Mouse (Mus musculus): ENCODE results near the gene Rbms3.

Gene Rbms3

DNA sequence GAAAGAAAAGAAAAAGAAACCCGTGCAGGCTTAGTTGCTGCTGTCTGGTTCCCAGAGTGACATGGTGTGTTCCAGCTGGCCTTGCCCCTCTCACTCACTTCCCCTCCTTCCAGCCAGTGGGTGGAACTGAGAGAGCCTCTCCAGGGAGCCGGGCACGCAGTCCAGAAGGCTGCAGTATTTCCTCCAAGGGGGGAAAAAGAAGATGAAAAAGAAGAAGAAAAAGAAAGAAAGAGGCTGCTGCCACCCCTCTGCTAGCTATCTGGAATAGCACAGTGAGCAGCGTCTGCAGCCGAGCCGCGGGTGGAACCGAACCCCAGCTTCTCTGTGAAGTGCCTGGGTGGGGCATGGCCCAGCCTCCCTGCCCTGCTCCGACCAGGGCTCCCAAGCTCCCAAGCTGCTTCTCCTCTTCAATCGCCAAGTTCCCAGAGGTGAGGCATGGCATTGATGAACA, 377.3 kb downstream of the Rbms3 start:
- DNase-seq (ENCODE audit: low read depth, low spot score), result peak; percentile 10

DNA sequence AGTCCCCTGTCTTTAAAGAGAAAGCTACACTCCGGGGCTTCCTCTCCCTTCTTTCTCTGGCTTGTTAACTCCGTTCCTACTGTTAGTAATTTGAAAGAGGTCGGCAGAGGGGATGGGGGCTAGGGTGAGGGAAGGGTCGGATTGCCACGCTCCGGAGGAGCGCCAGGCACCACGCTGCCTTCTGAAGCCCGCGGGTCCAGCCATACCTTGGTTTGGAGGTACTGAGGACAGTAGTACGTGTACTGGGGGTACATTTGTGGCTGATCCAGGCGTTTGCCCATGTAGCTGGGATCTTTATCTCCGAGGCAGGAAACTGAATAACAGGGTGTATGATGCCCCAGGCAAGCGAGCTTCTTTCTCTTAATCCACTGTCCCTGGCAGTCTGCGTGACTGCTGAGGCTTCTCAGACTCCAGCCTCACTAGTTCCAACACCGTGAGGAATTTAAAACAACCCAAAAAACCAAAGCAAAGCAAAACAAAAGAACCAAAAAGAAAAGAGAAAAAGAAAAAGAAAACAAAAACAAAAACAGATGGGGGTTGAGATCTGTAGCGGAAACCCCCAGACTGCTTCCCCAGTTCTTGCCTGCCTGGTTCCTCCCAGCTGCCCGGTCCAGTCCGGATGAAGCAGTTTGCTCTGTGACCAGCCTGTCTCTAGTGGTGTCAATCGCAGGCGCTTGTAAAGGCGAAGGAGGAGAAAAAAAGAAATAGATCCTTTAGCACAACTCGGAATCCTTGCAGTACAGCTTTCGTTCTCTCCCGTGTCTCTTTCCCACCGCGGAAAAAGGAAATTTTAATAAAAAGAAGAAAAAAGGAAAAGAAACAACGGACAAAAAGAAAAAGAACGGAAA, 378.0 kb downstream of the Rbms3 start:
- peak; percentile 17 for DNase-seq (ENCODE audit: low read depth, low spot score)

- DNase-seq (ENCODE audit: low read depth, low spot score), result no peak
Observed at GRCm38 (mm10) chr9:117250831-117251165, 378.9 kb downstream of the Rbms3 start.

DNA sequence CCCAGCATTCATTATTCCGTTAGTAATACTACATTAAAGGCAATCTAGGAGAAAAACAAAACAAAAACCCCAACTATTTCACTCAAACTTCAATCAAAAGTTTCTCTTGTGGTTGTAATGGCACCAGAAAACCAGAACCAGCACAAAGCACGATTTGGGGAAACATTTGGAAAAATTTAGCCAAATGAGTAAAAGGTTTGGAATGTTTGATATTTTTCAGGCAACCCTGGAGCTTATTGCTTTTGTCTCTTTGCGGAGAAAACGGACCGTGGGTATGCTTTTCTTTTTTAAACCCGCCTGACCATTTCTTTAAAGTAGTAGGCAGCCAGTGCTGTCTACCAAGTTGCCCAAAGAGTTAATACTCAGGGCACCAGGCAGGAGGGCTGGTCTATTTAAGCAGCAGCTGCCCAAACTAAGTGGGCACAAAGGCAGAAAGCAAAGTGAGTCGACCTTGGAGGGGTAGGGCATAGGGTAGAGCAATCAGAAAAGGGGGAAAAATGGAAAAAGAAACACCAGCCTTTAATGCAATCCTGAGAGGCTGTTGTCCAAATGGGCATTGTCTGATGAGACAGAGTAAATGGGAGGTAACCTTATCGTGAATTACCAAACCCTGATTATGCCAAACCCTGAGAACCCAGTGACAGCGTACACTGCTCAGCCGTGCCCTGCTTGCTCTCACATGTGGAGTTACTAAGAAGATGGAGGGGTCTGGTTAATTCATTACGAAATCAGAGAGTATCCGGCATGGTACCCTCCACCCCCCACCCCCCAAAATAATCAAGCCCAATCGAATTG, 379.5 kb downstream of the Rbms3 start:
- no peak for DNase-seq (ENCODE audit: low read depth, low spot score)

GRCm38 (mm10) chr9:117247311-117247980, 382.3 kb downstream of the Rbms3 start:
- no peak for DNase-seq (ENCODE audit: low read depth, low spot score)

DNA sequence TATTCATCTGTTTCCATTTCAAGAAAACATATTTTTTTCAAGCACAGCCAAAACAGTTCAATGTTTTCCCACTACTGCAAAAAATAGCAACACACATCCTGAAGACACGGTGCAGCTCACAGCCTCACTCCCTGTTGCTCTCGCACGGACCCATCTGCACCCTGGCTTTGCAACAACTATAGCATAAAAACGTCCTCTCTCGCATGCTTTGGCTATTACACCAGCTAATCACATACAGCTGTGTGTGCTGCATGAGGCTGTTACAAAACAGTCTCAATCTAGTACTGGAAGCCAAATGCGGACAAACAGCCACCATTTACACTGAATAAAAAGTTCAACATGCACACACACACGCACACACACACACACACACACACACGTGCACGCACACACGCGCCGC, 383.5 kb downstream of the Rbms3 start:
- DNase-seq (ENCODE audit: low read depth, low spot score), result no peak

- no peak for DNase-seq (ENCODE audit: low read depth, low spot score)
Observed at GRCm38 (mm10) chr9:117243365-117243764, 386.3 kb downstream of the Rbms3 start.

DNA sequence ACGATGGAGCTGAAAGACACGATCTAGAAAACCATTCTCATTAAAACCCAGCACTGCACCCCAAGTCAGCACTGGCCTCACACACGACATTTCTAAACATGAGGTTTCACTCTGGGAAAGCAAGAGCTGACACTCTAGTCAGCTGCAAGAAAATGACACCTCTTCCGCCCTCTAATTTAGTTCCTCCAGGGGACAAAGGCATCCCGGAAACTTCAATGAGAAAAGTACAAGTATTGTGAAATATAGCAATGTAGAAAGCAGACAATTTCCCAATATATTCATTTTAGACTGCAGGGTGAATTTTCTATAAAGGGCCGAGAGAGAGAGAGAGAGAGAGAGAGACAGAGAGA, 395.0 kb downstream of the Rbms3 start:
- DNase-seq (ENCODE audit: low read depth, low spot score), result no peak

DNA sequence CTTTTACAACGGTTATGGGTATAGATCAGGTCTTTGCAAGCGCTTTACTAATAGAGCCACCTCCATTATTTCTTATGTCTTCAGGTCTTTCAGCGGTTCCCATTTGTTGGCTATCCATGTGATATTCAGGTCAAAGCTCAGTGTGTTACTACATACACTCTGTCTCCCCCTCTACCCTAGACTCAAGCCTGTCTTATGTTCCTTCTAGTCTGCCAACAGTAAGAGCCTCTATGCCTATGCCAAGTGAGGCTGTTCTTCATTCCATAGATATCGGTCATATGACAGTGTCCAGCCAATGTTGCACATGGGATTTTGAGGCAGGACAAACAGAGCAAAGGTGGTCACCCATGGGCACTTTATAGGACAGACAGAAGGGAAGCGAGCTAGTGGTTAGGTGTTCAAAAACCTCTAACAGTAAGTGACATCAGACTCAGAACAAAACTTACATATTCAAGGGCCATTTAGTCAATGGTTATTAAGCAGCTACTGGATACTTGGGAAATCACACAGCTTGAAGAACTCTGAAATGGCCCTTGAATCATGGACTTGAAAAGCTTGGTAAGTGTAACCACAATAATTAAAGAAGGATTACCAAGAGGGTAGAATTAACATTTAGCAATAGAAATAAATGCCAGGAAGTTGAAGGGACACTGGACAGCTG, 395.5 kb downstream of the Rbms3 start:
- DNase-seq (ENCODE audit: low read depth, low spot score), result no peak

DNA sequence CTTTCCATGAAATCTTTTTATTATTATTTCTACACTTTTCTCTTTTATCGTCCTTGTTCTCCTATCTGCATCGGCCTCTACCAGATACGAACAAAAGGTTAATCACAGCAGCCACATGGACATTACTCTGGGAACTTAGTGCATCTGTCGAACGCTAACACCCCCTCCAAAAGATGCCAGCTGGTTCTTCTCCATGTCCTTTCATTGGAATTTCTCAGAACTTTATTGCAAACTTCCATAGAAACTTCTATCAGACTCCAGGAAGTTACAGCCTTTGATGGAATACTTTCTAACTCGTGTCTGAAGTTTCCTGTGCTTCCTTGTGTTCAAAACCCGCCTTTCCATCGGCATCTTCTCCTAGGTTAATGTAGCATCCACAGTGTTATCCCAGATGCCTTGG, 407.0 kb downstream of the Rbms3 start:
- DNase-seq (ENCODE audit: low read depth, low spot score), result no peak

GRCm38 (mm10) chr9:117221481-117221880, 408.2 kb downstream of the Rbms3 start:
- DNase-seq (ENCODE audit: low read depth, low spot score), result no peak

GRCm38 (mm10) chr9:117216026-117216755, 413.5 kb downstream of the Rbms3 start:
- no peak for DNase-seq (ENCODE audit: low read depth, low spot score)

DNA sequence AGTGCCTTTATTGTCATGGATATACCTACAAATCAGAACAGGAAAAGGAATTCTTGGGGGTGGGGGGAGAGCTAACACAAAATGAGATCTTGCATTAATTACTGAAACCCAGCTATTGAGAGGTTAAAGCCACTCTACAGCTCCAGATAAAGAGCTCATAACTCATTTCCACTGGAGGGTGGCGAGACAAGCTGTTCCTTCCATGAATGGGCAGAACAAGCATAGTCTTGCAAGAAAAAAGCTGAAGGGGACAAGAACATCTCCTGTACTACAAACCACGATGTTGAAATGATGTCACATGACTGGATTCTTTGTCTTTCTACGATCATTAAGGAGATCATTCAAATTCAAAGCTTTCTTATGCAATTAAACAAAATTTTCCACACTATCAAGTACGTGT, 417.7 kb downstream of the Rbms3 start:
- DNase-seq (ENCODE audit: low read depth, low spot score), result no peak

DNA sequence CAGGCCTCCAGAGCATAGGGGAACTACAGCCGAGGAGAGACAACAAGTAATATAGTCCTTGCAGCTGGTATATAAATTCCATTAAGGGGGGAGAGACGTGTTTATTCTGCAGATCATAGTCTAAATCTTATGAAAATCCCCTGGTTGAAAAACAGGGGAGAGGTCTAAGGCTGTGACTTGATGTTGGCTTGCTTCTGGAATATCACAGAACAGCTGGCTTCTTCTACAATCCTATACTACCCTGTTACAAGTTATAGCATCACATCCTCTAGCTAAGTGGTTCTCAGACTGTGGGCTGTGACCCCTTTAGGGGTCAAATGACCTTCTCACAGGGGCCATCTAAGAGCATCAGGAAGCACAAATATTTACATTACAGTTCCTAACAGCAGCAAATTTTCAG, 419.4 kb downstream of the Rbms3 start:
- DNase-seq (ENCODE audit: low read depth, low spot score), result no peak

DNA sequence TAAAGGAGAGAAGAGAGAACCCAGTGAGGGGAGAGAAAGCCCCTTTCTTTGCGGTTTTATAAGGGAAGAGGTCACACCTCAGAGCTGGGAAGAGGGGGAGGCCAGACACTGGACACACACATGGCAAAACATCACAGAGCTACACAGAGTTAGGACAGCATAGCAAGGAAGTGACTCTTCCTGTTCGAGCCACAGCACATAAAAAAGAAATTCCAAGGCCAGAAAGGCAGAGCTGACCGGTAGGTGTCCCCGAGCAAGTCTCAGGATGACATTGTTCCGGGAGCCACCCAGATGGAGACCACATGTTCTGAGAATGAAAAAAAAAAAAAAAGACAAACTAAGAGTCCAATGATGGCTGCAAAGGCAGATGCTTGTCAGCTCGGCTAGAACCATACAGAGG, 424.3 kb downstream of the Rbms3 start:
- DNase-seq (ENCODE audit: low read depth, low spot score), result no peak

GRCm38 (mm10) chr9:117200067-117200658, 429.6 kb downstream of the Rbms3 start:
- no peak for DNase-seq (ENCODE audit: low read depth, low spot score)

- no peak for DNase-seq (ENCODE audit: low read depth, low spot score)
Observed at GRCm38 (mm10) chr9:117197531-117197930, 432.2 kb downstream of the Rbms3 start.

- no peak for DNase-seq (ENCODE audit: low read depth, low spot score)
Observed at GRCm38 (mm10) chr9:117192565-117193540, 436.9 kb downstream of the Rbms3 start.

- no peak for DNase-seq (ENCODE audit: low read depth, low spot score)
Observed at GRCm38 (mm10) chr9:117192093-117192492, 437.6 kb downstream of the Rbms3 start.

GRCm38 (mm10) chr9:117188406-117188805, 441.3 kb downstream of the Rbms3 start:
- no peak for DNase-seq (ENCODE audit: low read depth, low spot score)

Data from R1 (cell line).